8 mouse cellular contexts compared by ENCODE assay signal in genomic region chr10:43740204-43740865, GRCm38 (mm10).
DNase-seq lines count a peak whose midpoint lies in the region; ATAC-seq and TF ChIP-seq lines count a peak whose summit lies in the region.

No protein-coding gene starts in this region.

- no peak for TF ChIP-seq CTCF in kidney, adult 2 months (conservative IDR thresholded peaks at IDR 0.05; ENCODE audit: insufficient read depth, insufficient read length, low read depth, low read length)

- no peaks in the 10 kb centered on the region for H3K9me3 ChIP-seq in midbrain, embryonic 11.5 days (ENCODE audit: control insufficient read depth, low read length)
- no peaks in the 10 kb centered on the region for H3K9me3 ChIP-seq in stomach, embryonic 16.5 days (replicated peaks; ENCODE audit: control insufficient read depth, low read length)

- no peak for TF ChIP-seq POLR2A in kidney, adult 2 months (IDR thresholded peaks at IDR 0.05; ENCODE audit: low read depth, low read length)

- H3K4me3 ChIP-seq in midbrain, embryonic 11.5 days (ENCODE audit: low read depth, low read length): no peak overlapping the region
- no peak overlapping the region for H3K4me3 ChIP-seq in stomach, embryonic 16.5 days (replicated peaks; ENCODE audit: low read length)
- H3K4me3 ChIP-seq in kidney, adult 2 months (ENCODE audit: insufficient read depth, low read depth, low read length): no peak overlapping the region

- WGBS in midbrain, embryonic 11.5 days: 38% methylated on average over 13 of the region's 13 CpGs
- 29% methylated on average over 13 of the region's 13 CpGs for WGBS in stomach, embryonic 16.5 days
- WGBS in kidney, adult 2 months: 53% methylated on average over 13 of the region's 13 CpGs

- peaks cover 19% of the 10 kb centered on the region for H3K4me1 ChIP-seq in midbrain, embryonic 11.5 days (ENCODE audit: control insufficient read depth, insufficient read depth, low read length)
- H3K4me1 ChIP-seq in stomach, embryonic 16.5 days (ENCODE audit: control insufficient read depth, insufficient read depth, low read length): peaks cover 15% of the 10 kb centered on the region
- H3K4me1 ChIP-seq in kidney, adult 2 months (ENCODE audit: control insufficient read depth, insufficient read depth, low read length): no peaks in the 10 kb centered on the region

- no peak overlapping the region for H3K9ac ChIP-seq in midbrain, embryonic 11.5 days (ENCODE audit: low read length)
- H3K9ac ChIP-seq in stomach, embryonic 16.5 days (ENCODE audit: low read length): peak overlapping the region; percentile 37; the same call in 1 of the 2 replicates

- DNase-seq in NIH3T3 (ENCODE audit: low read depth): peak; percentile 20
- DNase-seq in forelimb bud, embryonic 11.5 days (ENCODE audit: low read depth, low spot score): peak; percentile 57
- peak; percentile 35 to 48 for DNase-seq in layer of hippocampus, postnatal 10 days (ENCODE audit: low spot score in 2 of 2)
- peak; percentile 91 for DNase-seq in midbrain, embryonic 11.5 days (ENCODE audit: low spot score, missing footprints)
- no peak for DNase-seq in kidney, adult 2 months
- no peak for DNase-seq in kidney, postnatal 36 days

- H3K27me3 ChIP-seq in midbrain, embryonic 11.5 days (ENCODE audit: control insufficient read depth, insufficient read depth, low read length): no peaks in the 10 kb centered on the region
- no peaks in the 10 kb centered on the region for H3K27me3 ChIP-seq in stomach, embryonic 16.5 days (ENCODE audit: control insufficient read depth, insufficient read depth, low read length)
- H3K27me3 ChIP-seq in kidney, adult 2 months (replicated peaks; ENCODE audit: control insufficient read depth, insufficient read depth, low read length): no peaks in the 10 kb centered on the region

- H3K36me3 ChIP-seq in midbrain, embryonic 11.5 days (ENCODE audit: control insufficient read depth, insufficient read depth, low read length): no peaks in the 10 kb centered on the region
- no peaks in the 10 kb centered on the region for H3K36me3 ChIP-seq in stomach, embryonic 16.5 days (ENCODE audit: control insufficient read depth, insufficient read depth, low read length)
- H3K36me3 ChIP-seq in kidney, adult 2 months (ENCODE audit: control insufficient read depth, insufficient read depth, low read length): no peaks in the 10 kb centered on the region

- H3K4me2 ChIP-seq in midbrain, embryonic 11.5 days: no peak overlapping the region
- H3K4me2 ChIP-seq in stomach, embryonic 16.5 days (ENCODE audit: low read depth, low read length): no peak overlapping the region

- no peak overlapping the region for H3K27ac ChIP-seq in midbrain, embryonic 11.5 days (ENCODE audit: low read depth, low read length)
- H3K27ac ChIP-seq in stomach, embryonic 16.5 days (ENCODE audit: low read length): peak overlapping the region; percentile 8; the same call in 1 of the 2 replicates
- no peak overlapping the region for H3K27ac ChIP-seq in kidney, adult 2 months (ENCODE audit: insufficient read depth, low read depth, low read length)

- peak; percentile 84 for ATAC-seq in CD4-positive, CD25-positive, alpha-beta regulatory T cell, adult 4 months
- peak; percentile 31; the same call in 1 of the 2 replicates for ATAC-seq in midbrain, embryonic 11.5 days (ENCODE audit: low FRiP score)
- no peak for ATAC-seq in stomach, embryonic 16.5 days (ENCODE audit: insufficient read depth, low FRiP score)

Comparison
In these comparisons a context has a peak if more than half of its experiments do, and no peak if none do; other contexts are left out.
1. DNase-seq: peak in NIH3T3 (single experiment), forelimb bud, embryonic 11.5 days (single experiment), layer of hippocampus, postnatal 10 days (2 of 2) and midbrain, embryonic 11.5 days (single experiment); none in kidney, adult 2 months (single experiment) and kidney, postnatal 36 days (0 of 2).